Mouse (Mus musculus): ENCODE results near the gene Olfr1130. TPM values are rescaled to one million over a fixed set of nuclear protein-coding genes. Genes with fewer than 3 reads are reported as not detected.

The Olfr1130 gene
- total RNA-seq (2023): not detected

GRCm38 (mm10) chr2:87605912-87606311 is at the start of gene Olfr1130:
Olfr1130 (plus strand) TSS chr2:87606212.

GRCm38 (mm10) chr2:87573602-87574001 is 32.4 kb upstream of the Olfr1130 start, which contains the start of gene Olfr1129:
Olfr1129 (plus strand) TSS chr2:87573902.

GRCm38 (mm10) chr2:87626804-87627203 is 20.8 kb downstream of the Olfr1130 start, which contains the start of gene Olfr1131:
Olfr1131 (plus strand) TSS chr2:87627104.

GRCm38 (mm10) chr2:87637435-87637834 is 31.4 kb downstream of the Olfr1130 start, which contains the start of gene Olfr1132:
Olfr1132 (minus strand) TSS chr2:87637535.

GRCm38 (mm10) chr2:87647274-87647673 is 41.3 kb downstream of the Olfr1130 start, which contains the start of gene Olfr1133:
Olfr1133 (minus strand) TSS chr2:87647374.

GRCm38 (mm10) chr2:87658360-87658759 is 52.3 kb downstream of the Olfr1130 start, which contains the start of gene Olfr1134:
Olfr1134 (minus strand) TSS chr2:87658460.

Other genes starting within 250 kb of the Olfr1130 start
- not detected for gene Olfr1121, start 236.3 kb upstream of the Olfr1130 start, total RNA-seq (2023)
- not detected for gene Olfr1122, start 220.4 kb upstream of the Olfr1130 start, total RNA-seq (2023)
- not detected for gene Olfr1123, start 189.6 kb upstream of the Olfr1130 start, total RNA-seq (2023)
- gene Olfr1124, start 175.9 kb upstream of the Olfr1130 start, total RNA-seq (2023): not detected
- not detected for gene Olfr1126, start 152.2 kb upstream of the Olfr1130 start, total RNA-seq (2023)
- gene Pramel7, start 109.1 kb upstream of the Olfr1130 start, total RNA-seq (2023): not detected
- gene Pramel6, start 99.6 kb upstream of the Olfr1130 start, total RNA-seq (2023): not detected
- gene Olfr153, start 74.4 kb upstream of the Olfr1130 start, total RNA-seq (2023): not detected
- gene Olfr1128, start 60.7 kb upstream of the Olfr1130 start, total RNA-seq (2023): not detected
- not detected for gene Olfr1129, start 32.3 kb upstream of the Olfr1130 start, total RNA-seq (2023)
- not detected for gene Olfr1131, start 20.9 kb downstream of the Olfr1130 start, total RNA-seq (2023)
- not detected for gene Olfr1132, start 31.3 kb downstream of the Olfr1130 start, total RNA-seq (2023)
- gene Olfr1133, start 41.2 kb downstream of the Olfr1130 start, total RNA-seq (2023): not detected
- not detected for gene Olfr1134, start 52.2 kb downstream of the Olfr1130 start, total RNA-seq (2023)
- not detected for gene Olfr1135, start 67.5 kb downstream of the Olfr1130 start, total RNA-seq (2023)
- gene Olfr1136, start 87.7 kb downstream of the Olfr1130 start, total RNA-seq (2023): not detected
- not detected for gene Olfr1137, start 107.0 kb downstream of the Olfr1130 start, total RNA-seq (2023)
- not detected for gene Olfr1138, start 133.8 kb downstream of the Olfr1130 start, total RNA-seq (2023)
- gene Olfr1140, start 137.5 kb downstream of the Olfr1130 start, total RNA-seq (2023): not detected
- gene Olfr1141, start 147.8 kb downstream of the Olfr1130 start, total RNA-seq (2023): not detected
- not detected for gene Olfr152, start 173.3 kb downstream of the Olfr1130 start, total RNA-seq (2023)
- gene Olfr1143, start 194.4 kb downstream of the Olfr1130 start, total RNA-seq (2023): not detected
- gene Olfr1145, start 203.6 kb downstream of the Olfr1130 start, total RNA-seq (2023): not detected
- gene Olfr1148, start 224.3 kb downstream of the Olfr1130 start, total RNA-seq (2023): not detected
- not detected for gene Olfr1150-ps1, start 237.8 kb downstream of the Olfr1130 start, total RNA-seq (2023)
- gene Olfr1151, start 249.7 kb downstream of the Olfr1130 start, total RNA-seq (2023): not detected